Mouse (Mus musculus) neural tube, embryonic 11.5 days (tissue): Measurements from ENCODE around the gene Mid1ip1. TPM values are rescaled to one million over a fixed set of nuclear protein-coding genes. Genes with fewer than 3 reads are reported as not detected.

Experiments
- ATAC-seq: fragments of 200-750 bp; cut with Nextera tagmentation; 2 replicates; pipeline ENCODE4 v1.8.0; 2017; ENCODE audit warnings: moderate number of reproducible peaks, mild to moderate bottlenecking, moderate TSS enrichment, moderate library complexity; ENCODE audit not compliant: insufficient read depth, low FRiP score, low TSS enrichment
- DNase-seq: peaks from one replicate; pipeline ENCODE4 v3.0.0-alpha.2; 2015; ENCODE audit warnings: low spot score
- H3K27ac ChIP-seq: fragments of 300-500 bp; sonication (generic); 2 replicates; pipeline ENCODE4 v1.5.1; 2014; ENCODE audit warnings: low read depth, mild to moderate bottlenecking, low read length
- H3K27me3 ChIP-seq: fragments of 300-500 bp; sonication (generic); 2 replicates; pipeline ENCODE4 v1.6.1; 2014; ENCODE audit warnings: mild to moderate bottlenecking, low read length, mixed read lengths; ENCODE audit not compliant: control insufficient read depth, insufficient read depth
- H3K36me3 ChIP-seq: fragments of 300-500 bp; sonication (generic); 2 replicates; pipeline ENCODE4 v1.6.1; 2014; ENCODE audit warnings: mild to moderate bottlenecking, low read length, moderate library complexity, mixed read lengths; ENCODE audit not compliant: control insufficient read depth, insufficient read depth
- H3K4me1 ChIP-seq: fragments of 300-500 bp; sonication (generic); 2 replicates; pipeline ENCODE4 v1.6.1; 2014; ENCODE audit warnings: low read length, mixed read lengths; ENCODE audit not compliant: control insufficient read depth, insufficient read depth
- H3K4me2 ChIP-seq: fragments of 300-500 bp; sonication (generic); 2 replicates; pipeline ENCODE4 v1.6.1; 2014; ENCODE audit warnings: low read depth, mild to moderate bottlenecking, moderate library complexity
- H3K4me3 ChIP-seq: fragments of 300-500 bp; sonication (generic); 2 replicates; pipeline ENCODE4 v1.5.1; 2014; ENCODE audit warnings: low read depth, low read length
- H3K9ac ChIP-seq: fragments of 300-500 bp; sonication (generic); 2 replicates; pipeline ENCODE4 v1.6.1; 2014; ENCODE audit warnings: mild to moderate bottlenecking, low read length
- H3K9me3 ChIP-seq: fragments of 300-500 bp; sonication (generic); 2 replicates; pipeline ENCODE4 v1.6.1; 2016; ENCODE audit warnings: low read length; ENCODE audit not compliant: control insufficient read depth
- WGBS: fragments of 180-500 bp; shearing (Covaris S2); extraction: QIAGEN DNeasy Blood & Tissue Kit; methylation state at CpG from one replicate; pipeline ENCODE4 v1.1.7; 2014; 5-methylcytosine and 5-hydroxymethylcytosine counted together
- polyA plus RNA-seq: library from polyadenylated mRNA; unstranded; fragments of >200 nt; fragmentation: Nextera tagmentation; extraction: Ambion mirVana; gene quantifications from 2 replicates; pipeline ENCODE4 v1.2.1, GENCODE M21; 2014

The Mid1ip1 gene
- 38.2 and 42.6 TPM in 2 replicates for polyA plus RNA-seq

DNA sequence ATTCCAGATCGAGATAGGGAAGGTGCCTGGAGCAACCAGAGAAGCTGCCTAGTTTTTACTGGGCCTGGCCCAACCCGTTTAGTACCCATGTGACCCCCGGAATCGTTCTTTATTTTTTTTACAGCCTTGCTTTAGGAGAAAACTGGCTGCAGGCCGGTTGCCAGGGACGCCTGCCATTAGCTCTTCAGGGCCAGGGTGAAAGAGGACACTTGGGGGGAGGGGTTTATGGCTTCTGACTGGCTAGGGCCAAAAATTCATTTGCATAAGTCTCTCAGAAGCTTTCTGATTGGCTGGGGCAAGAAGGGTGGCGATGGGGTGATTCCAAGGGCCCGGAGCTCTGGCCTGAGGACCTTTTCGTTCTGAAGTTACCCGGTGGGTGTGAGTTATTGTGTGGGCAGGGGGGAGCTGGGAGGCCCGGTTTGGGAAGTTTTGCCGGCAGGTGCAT lies at the start of gene Mid1ip1:
TSS of gene Mid1ip1 (plus strand) at position 318 of the 445 bp plus-strand sequence.
- Histone ChIP-seq H3K4me2 (peak within 1 kb of the TSS; percentile 31), H3K27me3 (no peaks in the 10 kb centered on the region), H3K9ac (no peak within 1 kb of the TSS), H3K9me3 (no peaks in the 10 kb centered on the region), H3K4me1 (no peaks in the 10 kb centered on the region), H3K36me3 (no peaks in the 10 kb centered on the region), H3K27ac (no peak within 1 kb of the TSS), H3K4me3 (peak within 1 kb of the TSS; percentile 19)
- ATAC-seq (peak; percentile 63), DNase-seq (peak; percentile 84)
- 21% methylated on average over 12 of the region's 12 CpGs for WGBS

- H3K4me3 ChIP-seq = no peak overlapping the region
- H3K9ac ChIP-seq = no peak overlapping the region
- no peak for DNase-seq
- no peaks in the 10 kb centered on the region for H3K4me1 ChIP-seq
- ATAC-seq = no peak
- no peaks in the 10 kb centered on the region for H3K27me3 ChIP-seq
- no peaks in the 10 kb centered on the region for H3K36me3 ChIP-seq
- no peak overlapping the region for H3K27ac ChIP-seq
- no peaks in the 10 kb centered on the region for H3K9me3 ChIP-seq
- WGBS = 89% methylated on average over 5 of the region's 5 CpGs
- no peak overlapping the region for H3K4me2 ChIP-seq
These were observed 20.2 kb upstream of the Mid1ip1 start for GRCm38 (mm10) chrX:10694455-10695180.

DNA sequence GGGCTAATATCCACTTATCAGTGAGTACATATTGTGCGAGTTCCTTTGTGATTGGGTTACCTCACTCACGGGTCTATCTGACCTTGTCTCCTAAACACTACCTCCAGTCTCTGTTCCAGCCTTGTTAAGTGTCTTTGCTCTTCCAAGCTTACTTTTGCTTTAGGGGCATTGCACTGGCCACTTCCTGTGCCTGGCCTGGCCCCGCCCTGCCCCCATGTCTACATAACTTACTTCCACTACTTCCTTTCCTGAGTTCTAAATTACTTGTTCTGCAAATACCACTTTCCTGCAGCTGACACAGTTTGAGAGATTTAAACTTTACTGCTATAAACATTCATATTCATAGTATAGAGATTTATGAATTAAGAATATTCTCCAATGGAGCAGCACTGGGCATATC lies 8.1 kb upstream of the Mid1ip1 start:
- Histone ChIP-seq H3K4me2 (no peak overlapping the region), H3K27ac (no peak overlapping the region), H3K9ac (no peak overlapping the region), H3K27me3 (no peaks in the 10 kb centered on the region), H3K4me1 (no peaks in the 10 kb centered on the region), H3K4me3 (no peak overlapping the region), H3K9me3 (no peaks in the 10 kb centered on the region), H3K36me3 (no peaks in the 10 kb centered on the region)
- 91% methylated on average over 3 of the region's 3 CpGs for WGBS
- ATAC-seq (no peak), DNase-seq (no peak)

- 33% methylated on average over 11 of the region's 11 CpGs for WGBS
- no peak overlapping the region for H3K4me3 ChIP-seq
- no peaks in the 10 kb centered on the region for H3K9me3 ChIP-seq
- no peak overlapping the region for H3K9ac ChIP-seq
- ATAC-seq (no peak), DNase-seq (no peak)
- H3K27ac ChIP-seq = no peak overlapping the region
- H3K4me2 ChIP-seq = peak overlapping the region; percentile 31
- H3K36me3 ChIP-seq = no peaks in the 10 kb centered on the region
- H3K27me3 ChIP-seq = no peaks in the 10 kb centered on the region
- H3K4me1 ChIP-seq = no peaks in the 10 kb centered on the region
These were observed 775 bp upstream of the Mid1ip1 start for GRCm38 (mm10) chrX:10713839-10714637.

- ATAC-seq = peak; percentile 90
- Histone ChIP-seq H3K27ac (peak overlapping the region; percentile 65; the same call in 1 of the 2 replicates), H3K27me3 (no peaks in the 10 kb centered on the region), H3K9me3 (no peaks in the 10 kb centered on the region), H3K4me3 (peak overlapping the region; percentile 56), H3K9ac (peak overlapping the region; percentile 65), H3K4me1 (no peaks in the 10 kb centered on the region), H3K36me3 (no peaks in the 10 kb centered on the region), H3K4me2 (peak overlapping the region; percentile 58)
- 19% methylated on average over 46 of the region's 50 CpGs for WGBS
- peak; percentile 78 for DNase-seq
These were observed 2.3 kb downstream of the Mid1ip1 start for GRCm38 (mm10) chrX:10716917-10717763.

DNA sequence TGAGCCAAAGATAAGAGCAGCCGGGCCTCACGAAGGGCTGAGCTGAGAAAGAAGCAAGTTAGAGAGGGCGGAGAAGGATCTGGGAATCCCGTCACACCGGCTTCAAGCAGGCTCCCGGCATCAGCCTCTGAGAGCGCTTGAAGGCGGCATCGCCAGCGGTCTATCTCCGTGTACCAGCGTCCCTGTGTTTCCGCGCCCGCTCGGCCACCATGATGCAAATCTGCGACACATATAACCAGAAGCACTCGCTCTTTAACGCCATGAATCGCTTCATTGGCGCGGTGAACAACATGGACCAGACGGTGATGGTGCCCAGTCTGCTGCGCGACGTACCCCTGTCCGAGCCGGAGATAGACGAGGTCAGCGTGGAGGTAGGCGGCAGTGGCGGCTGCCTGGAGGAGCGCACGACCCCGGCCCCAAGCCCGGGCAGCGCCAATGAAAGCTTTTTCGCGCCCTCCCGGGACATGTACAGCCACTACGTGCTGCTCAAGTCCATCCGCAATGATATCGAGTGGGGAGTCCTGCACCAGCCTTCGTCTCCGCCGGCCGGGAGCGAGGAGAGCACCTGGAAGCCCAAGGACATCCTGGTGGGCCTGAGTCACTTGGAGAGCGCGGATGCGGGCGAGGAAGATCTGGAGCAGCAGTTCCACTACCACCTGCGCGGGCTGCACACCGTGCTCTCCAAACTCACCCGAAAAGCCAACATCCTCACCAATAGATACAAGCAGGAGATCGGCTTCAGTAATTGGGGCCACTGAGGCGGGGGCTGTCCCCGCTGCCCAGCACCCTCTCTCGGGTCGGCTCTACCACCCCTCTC lies 3.4 kb downstream of the Mid1ip1 start:
- Histone ChIP-seq H3K4me2 (peak overlapping the region; percentile 58), H3K9ac (peak overlapping the region; percentile 65), H3K27ac (peak overlapping the region; percentile 65), H3K27me3 (no peaks in the 10 kb centered on the region), H3K9me3 (no peaks in the 10 kb centered on the region), H3K36me3 (no peaks in the 10 kb centered on the region), H3K4me3 (peak overlapping the region; percentile 56), H3K4me1 (no peaks in the 10 kb centered on the region)
- DNase-seq (peak; percentile 44), ATAC-seq (no peak)
- WGBS = 17% methylated on average over 60 of the region's 61 CpGs

GRCm38 (mm10) chrX:10718838-10719539 lies 4.2 kb downstream of the Mid1ip1 start:
- 15% methylated on average over 22 of the region's 22 CpGs for WGBS
- H3K27ac ChIP-seq = no peak overlapping the region
- no peaks in the 10 kb centered on the region for H3K9me3 ChIP-seq
- peak overlapping the region; percentile 65 for H3K9ac ChIP-seq
- H3K4me1 ChIP-seq = no peaks in the 10 kb centered on the region
- ATAC-seq = peak; percentile 42; the same call in 1 of the 2 replicates
- no peaks in the 10 kb centered on the region for H3K36me3 ChIP-seq
- H3K4me3 ChIP-seq = peak overlapping the region; percentile 56
- DNase-seq = peak; percentile 46
- H3K4me2 ChIP-seq = peak overlapping the region; percentile 58
- no peaks in the 10 kb centered on the region for H3K27me3 ChIP-seq
